Mouse (Mus musculus) ES-Bruce4 (cell line): Measurements from ENCODE around the gene Ankrd10.

ENCODE experiments used
- CTCF ChIP-seq: IDR thresholded peaks from one replicate; pipeline ENCODE4 v1.8.1; 2011; ENCODE audit warnings: low read depth, low read length
- EP300 ChIP-seq: IDR thresholded peaks from 2 replicates; pipeline ENCODE4 v1.6.1; 2011; ENCODE audit warnings: low read depth, low read length; ENCODE audit not compliant: insufficient read depth
- POLR2A ChIP-seq: IDR thresholded peaks from one replicate; pipeline ENCODE4 v1.8.1; 2011; ENCODE audit warnings: low read length; ENCODE audit not compliant: insufficient read depth

GRCm38 (mm10) chr8:11627717-11628116 lies 7.8 kb downstream of the Ankrd10 start:
- TF ChIP-seq CTCF = no peak
- TF ChIP-seq EP300 = no peak
- TF ChIP-seq POLR2A = no peak
